Comparison of ENCODE assay signal across 18 mouse cellular contexts in genomic region chr7:74498266-74498980, GRCm38 (mm10).
"Had no signal": no experiment of that assay in that cellular context is flagged by ENCODE, and none has a peak within 500 bp of the region (broad histone marks: within the 10 kb centered on the region; RNA-seq: fewer than 3 reads in every experiment).

No protein-coding gene starts in this region.

- DNase-seq: lung, adult 2 months; lung, postnatal 14 days; lung, postnatal 36 days; retina, postnatal 1 day; right cerebral cortex, adult 18-20 months; right cerebral cortex, postnatal 25 days; right cerebral cortex, postnatal 4 days; spleen, adult 18-20 months; thymus, adult 18-20 months; thymus, postnatal 14 days; thymus, postnatal 36 days had no signal

- ATAC-seq: lung, postnatal 0 days; midbrain, embryonic 13.5 days; midbrain, embryonic 15.5 days had no signal

- H3K4me3 ChIP-seq: lung, embryonic 15.5 days; megakaryocyte, embryonic 14.5 days; midbrain, embryonic 13.5 days; midbrain, embryonic 15.5 days; neural tube, embryonic 12.5 days had no signal

- H3K4me1 ChIP-seq: lung, embryonic 15.5 days; midbrain, embryonic 13.5 days; neural tube, embryonic 12.5 days had no signal

- H3K27me3 ChIP-seq: lung, embryonic 15.5 days; megakaryocyte, embryonic 14.5 days; midbrain, embryonic 15.5 days had no signal

- H3K27ac ChIP-seq: lung, embryonic 15.5 days; macrophage; midbrain, embryonic 13.5 days; midbrain, embryonic 15.5 days; neural tube, embryonic 12.5 days had no signal

- H3K36me3 ChIP-seq: lung, embryonic 15.5 days; midbrain, embryonic 13.5 days; midbrain, embryonic 15.5 days; neural tube, embryonic 12.5 days had no signal
